28 mouse cellular contexts compared by ENCODE assay signal in the genomic region with DNA sequence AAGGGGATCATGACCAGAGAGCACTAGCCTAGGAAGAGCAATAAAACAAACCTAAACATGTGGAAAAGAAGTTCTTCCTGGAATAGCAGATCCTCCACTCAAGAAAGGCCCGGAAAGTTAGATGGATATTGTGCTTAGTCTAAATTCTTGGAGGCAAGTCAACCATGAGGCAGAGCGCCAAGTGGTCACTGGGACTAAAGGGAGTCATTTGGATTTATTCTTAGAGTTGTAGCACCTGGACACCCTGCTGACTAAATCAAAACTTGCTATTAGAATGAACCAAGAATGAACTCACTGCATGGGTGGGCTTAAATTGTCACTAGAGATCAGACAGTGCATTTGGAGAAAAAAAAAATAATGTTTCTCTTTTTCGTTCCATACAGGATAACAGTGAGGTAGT.
DNase-seq lines count a peak whose midpoint lies in the region; ATAC-seq lines count a peak whose summit lies in the region.
"Had no signal": no experiment of that assay in that cellular context is flagged by ENCODE, and none has a peak within 500 bp of the region (broad histone marks: within the 10 kb centered on the region; RNA-seq: fewer than 3 reads in every experiment).

No protein-coding gene starts in this region.

- H3K27me3 ChIP-seq in embryonic facial prominence, embryonic 14.5 days (replicated peaks; ENCODE audit: control insufficient read depth, insufficient read depth, low read length) = no peaks in the 10 kb centered on the region
- no peaks in the 10 kb centered on the region for H3K27me3 ChIP-seq in embryonic facial prominence, embryonic 10.5 days (replicated peaks; ENCODE audit: low read depth, poor library complexity, severe bottlenecking)
- H3K27me3 ChIP-seq in kidney, embryonic 16.5 days (ENCODE audit: insufficient read depth, low read length) = no peaks in the 10 kb centered on the region
- H3K27me3 ChIP-seq in kidney, embryonic 15.5 days = no peaks in the 10 kb centered on the region
- H3K27me3 ChIP-seq in intestine, embryonic 16.5 days (replicated peaks; ENCODE audit: control insufficient read depth, insufficient read depth, low read length) = no peaks in the 10 kb centered on the region
- H3K27me3 ChIP-seq: CH12.LX; embryonic facial prominence, embryonic 12.5 days; forebrain, embryonic 12.5 days; forebrain, embryonic 15.5 days; hindbrain, embryonic 13.5 days; Patski had no signal

- 77% methylated on average over 3 of the region's 3 CpGs for WGBS in embryonic facial prominence, embryonic 14.5 days
- 89% methylated on average over 3 of the region's 3 CpGs for WGBS in embryonic facial prominence, embryonic 10.5 days
- WGBS in kidney, embryonic 16.5 days = 49% methylated on average over 3 of the region's 3 CpGs
- WGBS in kidney, embryonic 15.5 days = 60% methylated on average over 3 of the region's 3 CpGs
- WGBS in intestine, embryonic 16.5 days = 70% methylated on average over 3 of the region's 3 CpGs

- H3K4me1 ChIP-seq in embryonic facial prominence, embryonic 14.5 days (ENCODE audit: control insufficient read depth, insufficient read depth, low read length) = no peaks in the 10 kb centered on the region
- no peaks in the 10 kb centered on the region for H3K4me1 ChIP-seq in embryonic facial prominence, embryonic 10.5 days
- H3K4me1 ChIP-seq in kidney, embryonic 16.5 days (ENCODE audit: insufficient read depth, low read length) = 0 out of 2 replicates have a peak, but pooled peaks cover 4% of the 10 kb centered on the region
- H3K4me1 ChIP-seq in kidney, embryonic 15.5 days = no peaks in the 10 kb centered on the region
- H3K4me1 ChIP-seq in intestine, embryonic 16.5 days (ENCODE audit: control insufficient read depth, insufficient read depth, low read length) = no peaks in the 10 kb centered on the region
- H3K4me1 ChIP-seq: embryonic facial prominence, embryonic 12.5 days; forebrain, embryonic 12.5 days; forebrain, embryonic 15.5 days; heart, embryonic 10.5 days; heart, embryonic 13.5 days; hindbrain, embryonic 10.5 days; hindbrain, embryonic 13.5 days had no signal

- DNase-seq in embryonic facial prominence, embryonic 14.5 days (ENCODE audit: low spot score) = peak; percentile 32
- DNase-seq in embryonic facial prominence, embryonic 10.5 days (ENCODE audit: low spot score) = no peak
- DNase-seq in kidney, postnatal 4 days = peak; percentile 29 to 48
- DNase-seq in kidney, adult 9 months = no peak
- peak; percentile 8 for DNase-seq in adipocyte (ENCODE audit: low spot score)
- DNase-seq: adrenal gland, adult 2 months; adrenal gland, postnatal 25 days; B cell, adult 2 months; cerebellum, adult 18-20 months; cerebellum, adult 9-10 months; gastrocnemius, postnatal 10 days; gastrocnemius, postnatal 36 days had no signal

- ATAC-seq in embryonic facial prominence, embryonic 14.5 days (ENCODE audit: low read depth) = no peak
- peak; percentile 49; the same call in 1 of the 2 replicates for ATAC-seq in kidney, embryonic 16.5 days (ENCODE audit: low FRiP score, low TSS enrichment)
- ATAC-seq in kidney, embryonic 15.5 days (replicated peaks; ENCODE audit: low FRiP score) = no peak; the same call in 1 of the 2 replicates
- no peak for ATAC-seq in intestine, embryonic 16.5 days
- ATAC-seq: forebrain, embryonic 15.5 days; hindbrain, embryonic 16.5 days; Patski had no signal

- no peak overlapping the region for H3K4me3 ChIP-seq in embryonic facial prominence, embryonic 14.5 days (ENCODE audit: low read depth, low read length)
- no peak overlapping the region for H3K4me3 ChIP-seq in embryonic facial prominence, embryonic 10.5 days
- H3K4me3 ChIP-seq in kidney, embryonic 16.5 days (ENCODE audit: low read length) = no peak overlapping the region
- H3K4me3 ChIP-seq in kidney, embryonic 15.5 days (replicated peaks) = no peak overlapping the region
- no peak overlapping the region for H3K4me3 ChIP-seq in intestine, embryonic 16.5 days (ENCODE audit: low read length)
- H3K4me3 ChIP-seq: embryonic facial prominence, embryonic 12.5 days; erythroblast, embryonic 14.5 days; forebrain, embryonic 12.5 days; forebrain, embryonic 15.5 days; heart, adult 2 months; heart, embryonic 10.5 days; heart, embryonic 13.5 days; hindbrain, embryonic 10.5 days; hindbrain, embryonic 13.5 days had no signal

- no peak overlapping the region for H3K4me2 ChIP-seq in embryonic facial prominence, embryonic 14.5 days (ENCODE audit: low read depth, low read length)
- H3K4me2 ChIP-seq in kidney, embryonic 16.5 days (replicated peaks; ENCODE audit: low read depth, low read length) = no peak overlapping the region
- no peak overlapping the region for H3K4me2 ChIP-seq in kidney, embryonic 15.5 days
- H3K4me2 ChIP-seq in intestine, embryonic 16.5 days (ENCODE audit: low read depth, low read length) = no peak overlapping the region
- H3K4me2 ChIP-seq: embryonic facial prominence, embryonic 12.5 days; forebrain, embryonic 12.5 days; forebrain, embryonic 15.5 days; heart, embryonic 13.5 days; hindbrain, embryonic 13.5 days had no signal

- H3K9ac ChIP-seq in embryonic facial prominence, embryonic 14.5 days (ENCODE audit: low read depth, low read length) = no peak overlapping the region
- no peak overlapping the region for H3K9ac ChIP-seq in kidney, embryonic 16.5 days (replicated peaks; ENCODE audit: low read length)
- H3K9ac ChIP-seq in kidney, embryonic 15.5 days = no peak overlapping the region
- no peak overlapping the region for H3K9ac ChIP-seq in intestine, embryonic 16.5 days (ENCODE audit: low read depth, low read length)
- H3K9ac ChIP-seq: embryonic facial prominence, embryonic 12.5 days; forebrain, embryonic 12.5 days; forebrain, embryonic 15.5 days; heart, embryonic 13.5 days; hindbrain, embryonic 13.5 days had no signal

- H3K36me3 ChIP-seq in embryonic facial prominence, embryonic 14.5 days (ENCODE audit: control insufficient read depth, insufficient read depth, low read length) = no peaks in the 10 kb centered on the region
- H3K36me3 ChIP-seq in embryonic facial prominence, embryonic 10.5 days (replicated peaks) = no peaks in the 10 kb centered on the region
- no peaks in the 10 kb centered on the region for H3K36me3 ChIP-seq in kidney, embryonic 16.5 days (ENCODE audit: insufficient read depth, low read length)
- H3K36me3 ChIP-seq in kidney, embryonic 15.5 days = no peaks in the 10 kb centered on the region
- H3K36me3 ChIP-seq in intestine, embryonic 16.5 days (ENCODE audit: control insufficient read depth, insufficient read depth, low read length) = no peaks in the 10 kb centered on the region
- H3K36me3 ChIP-seq: embryonic facial prominence, embryonic 12.5 days; forebrain, embryonic 12.5 days; forebrain, embryonic 15.5 days; G1E; heart, embryonic 10.5 days; heart, embryonic 13.5 days; hindbrain, embryonic 10.5 days; hindbrain, embryonic 13.5 days had no signal

- H3K27ac ChIP-seq in embryonic facial prominence, embryonic 14.5 days (replicated peaks; ENCODE audit: low read depth, low read length) = no peak overlapping the region
- H3K27ac ChIP-seq in embryonic facial prominence, embryonic 10.5 days (replicated peaks) = no peak overlapping the region
- H3K27ac ChIP-seq in kidney, embryonic 16.5 days (ENCODE audit: low read length) = no peak overlapping the region; the same call in 1 of the 2 replicates
- H3K27ac ChIP-seq in kidney, embryonic 15.5 days = no peak overlapping the region
- no peak overlapping the region for H3K27ac ChIP-seq in intestine, embryonic 16.5 days (ENCODE audit: low read length)
- H3K27ac ChIP-seq: embryonic facial prominence, embryonic 12.5 days; forebrain, embryonic 12.5 days; forebrain, embryonic 15.5 days; heart, adult 2 months; heart, embryonic 10.5 days; heart, embryonic 13.5 days; hindbrain, embryonic 10.5 days; hindbrain, embryonic 13.5 days had no signal

- H3K9me3 ChIP-seq in embryonic facial prominence, embryonic 14.5 days (ENCODE audit: control insufficient read depth, low read length) = no peaks in the 10 kb centered on the region
- no peaks in the 10 kb centered on the region for H3K9me3 ChIP-seq in embryonic facial prominence, embryonic 10.5 days
- H3K9me3 ChIP-seq in kidney, embryonic 16.5 days (ENCODE audit: low read length) = no peaks in the 10 kb centered on the region
- H3K9me3 ChIP-seq in kidney, embryonic 15.5 days (replicated peaks) = no peaks in the 10 kb centered on the region
- H3K9me3 ChIP-seq in intestine, embryonic 16.5 days (ENCODE audit: control insufficient read depth, low read length) = no peaks in the 10 kb centered on the region
- H3K9me3 ChIP-seq: embryonic facial prominence, embryonic 12.5 days; forebrain, embryonic 12.5 days; forebrain, embryonic 15.5 days; G1E; heart, embryonic 10.5 days; heart, embryonic 13.5 days; hindbrain, embryonic 10.5 days; hindbrain, embryonic 13.5 days had no signal

Comparison
In these comparisons a context has a peak if more than half of its experiments do, and no peak if none do; other contexts are left out.
1. DNase-seq: peak in embryonic facial prominence, embryonic 14.5 days (single experiment), kidney, postnatal 4 days (2 of 2) and adipocyte (single experiment); none in embryonic facial prominence, embryonic 10.5 days (single experiment) and kidney, adult 9 months (single experiment).